Mouse (Mus musculus) lung, postnatal 0 days (tissue): ENCODE data around the gene Ccdc9b.

Source experiments
- CTCF ChIP-seq: IDR thresholded peaks from 2 replicates; pipeline ENCODE4 v1.5.1; 2016; ENCODE audit warnings: antibody characterized with exemption, mild to moderate bottlenecking
- EP300 ChIP-seq: IDR thresholded peaks from 2 replicates; pipeline ENCODE4 v1.6.1; 2016; ENCODE audit warnings: antibody characterized with exemption, mild to moderate bottlenecking, control low read depth

GRCm38 (mm10) chr2:118754143-118754542 lies 8.3 kb downstream of the Ccdc9b start:
- TF ChIP-seq CTCF (no peak), EP300 (no peak)
